Mouse (Mus musculus) c-Kit-negative CD71-positive TER-119-positive erythroid progenitor cells, embryonic 14.5 days (primary cell): ENCODE results near the gene Kat6b.

Experiments
- DNase-seq: peaks from one replicate; pipeline ENCODE4 v3.0.0-alpha.2; 2013; ENCODE audit warnings: low read depth, low spot score

Gene Kat6b

GRCm38 (mm10) chr14:21558440-21559131 is 77.4 kb downstream of the Kat6b start:
- no peak for DNase-seq

- no peak for DNase-seq
These were observed 78.2 kb downstream of the Kat6b start for GRCm38 (mm10) chr14:21559447-21559846.

GRCm38 (mm10) chr14:21560481-21561209 is 79.4 kb downstream of the Kat6b start:
- no peak for DNase-seq

GRCm38 (mm10) chr14:21561396-21562065 is 80.3 kb downstream of the Kat6b start:
- peak; percentile 43 for DNase-seq

GRCm38 (mm10) chr14:21563584-21564118 is 82.4 kb downstream of the Kat6b start:
- no peak for DNase-seq

GRCm38 (mm10) chr14:21565541-21566353 is 84.5 kb downstream of the Kat6b start:
- DNase-seq = no peak

GRCm38 (mm10) chr14:21567293-21567984 is 86.2 kb downstream of the Kat6b start:
- no peak for DNase-seq

GRCm38 (mm10) chr14:21568821-21569220 is 87.6 kb downstream of the Kat6b start:
- no peak for DNase-seq

GRCm38 (mm10) chr14:21574686-21575309 is 93.6 kb downstream of the Kat6b start:
- no peak for DNase-seq

- DNase-seq = no peak
These were observed 95.6 kb downstream of the Kat6b start for GRCm38 (mm10) chr14:21576867-21577266.

GRCm38 (mm10) chr14:21581198-21581597 is 100.0 kb downstream of the Kat6b start:
- no peak for DNase-seq

GRCm38 (mm10) chr14:21582301-21582700 is 101.1 kb downstream of the Kat6b start:
- DNase-seq = no peak

- no peak for DNase-seq
These were observed 101.8 kb downstream of the Kat6b start for GRCm38 (mm10) chr14:21583051-21583450.

GRCm38 (mm10) chr14:21583868-21584267 is 102.6 kb downstream of the Kat6b start:
- DNase-seq = no peak

GRCm38 (mm10) chr14:21584468-21585135 is 103.4 kb downstream of the Kat6b start:
- peak; percentile 52 for DNase-seq

- DNase-seq = no peak
These were observed 104.4 kb downstream of the Kat6b start for GRCm38 (mm10) chr14:21585491-21586251.

GRCm38 (mm10) chr14:21586481-21587118 is 105.4 kb downstream of the Kat6b start:
- no peak for DNase-seq

GRCm38 (mm10) chr14:21587931-21588330 is 106.7 kb downstream of the Kat6b start:
- no peak for DNase-seq

GRCm38 (mm10) chr14:21589620-21590019 is 108.4 kb downstream of the Kat6b start:
- no peak for DNase-seq
